Mouse (Mus musculus): Measurements from ENCODE around the gene Hdac7.

Gene Hdac7

DNA sequence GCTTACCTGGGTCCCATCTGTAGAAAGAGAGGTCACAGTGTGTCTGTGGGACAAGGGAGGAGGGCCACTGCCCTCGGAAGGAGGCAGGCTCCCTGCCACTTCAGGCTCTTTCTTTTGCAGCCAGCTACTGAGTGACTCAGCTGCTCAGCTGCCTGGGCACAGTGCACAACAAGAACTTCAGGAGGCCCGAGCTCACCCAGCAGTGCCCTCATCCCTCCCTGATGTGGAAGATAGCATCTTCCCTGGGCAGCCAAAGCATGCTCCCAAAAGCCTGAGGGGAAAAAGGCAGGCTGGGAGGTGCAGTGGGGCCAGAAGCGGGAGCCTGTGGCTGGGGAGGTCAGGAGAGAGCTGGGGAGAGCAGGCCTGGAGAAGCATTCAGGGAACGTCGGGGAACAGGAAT lies 29.6 kb downstream of the Hdac7 start:
- no peak for DNase-seq (ENCODE audit: low spot score)

DNA sequence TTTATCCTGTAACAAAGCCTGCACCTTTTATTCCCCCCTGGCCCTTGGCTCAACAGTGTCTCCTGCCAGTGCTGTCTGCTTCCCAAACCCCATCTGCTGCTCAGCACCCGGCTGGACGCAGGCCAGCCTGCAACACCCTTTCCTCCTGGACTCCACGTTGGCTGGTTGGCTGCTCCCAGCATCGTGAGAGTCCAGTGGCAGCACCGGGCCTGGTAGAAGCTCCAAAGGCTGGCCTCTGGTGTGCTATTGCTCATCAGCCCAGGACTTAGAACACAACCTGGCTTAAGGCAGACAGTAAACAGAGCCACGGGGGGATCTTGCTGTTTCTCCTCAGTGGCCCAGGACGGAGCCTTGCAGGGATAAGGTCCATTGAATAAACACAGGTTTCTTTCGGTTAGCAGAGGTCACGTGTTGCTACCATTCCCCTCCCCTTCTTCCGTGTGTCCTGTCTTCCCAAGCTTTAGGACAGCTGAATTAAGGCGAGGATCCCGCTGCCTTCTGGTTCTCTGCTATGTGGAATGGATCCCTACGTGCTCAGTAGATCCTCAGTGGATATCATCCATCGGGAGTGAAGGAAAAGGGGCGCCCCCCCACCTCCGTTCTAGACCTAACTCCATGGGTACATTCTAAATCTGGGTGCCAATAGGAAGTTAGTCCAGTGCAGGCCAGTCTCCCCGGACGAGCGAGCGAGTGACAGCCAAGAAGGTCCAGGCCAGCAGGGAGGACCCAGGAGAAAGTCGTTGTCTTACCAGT lies 30.7 kb downstream of the Hdac7 start:
- DNase-seq (ENCODE audit: low spot score), result peak; percentile 42

DNA sequence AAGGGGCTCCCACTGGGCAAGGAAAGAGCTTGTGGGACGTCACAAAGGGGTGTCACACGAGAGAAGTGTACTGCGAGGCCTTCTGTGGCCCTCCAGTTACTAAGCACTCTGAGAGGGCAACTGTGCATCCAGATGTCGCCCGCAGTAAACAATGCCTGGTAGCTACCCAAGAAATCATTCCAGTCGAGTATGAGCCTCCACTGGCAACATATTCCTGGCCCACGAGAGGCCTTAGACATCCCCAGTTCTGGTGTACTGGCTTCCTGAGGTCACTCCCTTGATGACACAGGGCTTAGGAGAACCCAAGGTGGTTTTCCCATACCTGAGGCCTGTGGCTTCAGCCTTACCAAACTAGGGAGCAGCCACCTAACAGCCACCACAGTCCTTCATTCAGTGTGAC lies 31.4 kb downstream of the Hdac7 start:
- no peak for DNase-seq (ENCODE audit: low spot score)

DNA sequence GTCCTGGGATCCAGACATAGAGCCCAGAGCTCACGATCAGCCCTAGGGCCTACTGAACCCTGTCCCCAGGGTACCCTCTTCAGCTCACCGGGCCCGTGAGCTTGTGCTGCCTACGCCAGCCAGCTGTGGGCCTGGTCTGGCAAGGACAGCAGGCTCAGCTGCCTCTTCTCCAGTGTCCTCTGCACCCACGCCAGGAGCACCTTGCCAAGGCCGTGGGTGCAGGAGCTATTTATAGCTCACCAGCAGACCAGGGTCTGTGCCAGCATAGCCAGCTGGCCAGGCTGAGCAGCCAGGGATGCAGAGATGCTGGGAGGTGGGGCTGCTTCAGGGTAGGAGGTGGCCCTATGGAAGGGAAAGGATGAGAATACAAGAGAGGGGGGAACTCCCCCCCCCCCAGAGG lies 32.2 kb downstream of the Hdac7 start:
- no peak for DNase-seq (ENCODE audit: low spot score)

DNA sequence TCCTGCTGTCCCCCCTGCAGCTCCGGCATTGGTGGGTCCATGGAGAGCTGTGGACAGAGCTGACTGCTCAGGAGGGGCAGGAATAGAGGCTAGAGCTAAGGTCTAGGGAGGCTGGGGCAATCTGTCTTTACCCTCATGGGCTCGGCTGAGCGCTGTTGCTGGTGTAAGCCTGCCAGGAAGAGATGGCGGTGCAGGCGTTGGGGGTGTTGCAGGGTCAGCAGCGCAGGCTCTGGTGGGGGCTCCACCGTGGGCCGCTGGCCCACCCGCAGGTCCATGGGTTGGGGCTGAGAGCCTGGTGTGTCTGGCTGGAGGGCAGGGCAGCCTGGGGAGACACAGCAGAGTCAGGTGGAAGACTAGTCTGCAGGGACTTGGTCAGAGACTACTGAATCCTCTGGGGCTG lies 33.0 kb downstream of the Hdac7 start:
- DNase-seq (ENCODE audit: low spot score), result no peak

DNA sequence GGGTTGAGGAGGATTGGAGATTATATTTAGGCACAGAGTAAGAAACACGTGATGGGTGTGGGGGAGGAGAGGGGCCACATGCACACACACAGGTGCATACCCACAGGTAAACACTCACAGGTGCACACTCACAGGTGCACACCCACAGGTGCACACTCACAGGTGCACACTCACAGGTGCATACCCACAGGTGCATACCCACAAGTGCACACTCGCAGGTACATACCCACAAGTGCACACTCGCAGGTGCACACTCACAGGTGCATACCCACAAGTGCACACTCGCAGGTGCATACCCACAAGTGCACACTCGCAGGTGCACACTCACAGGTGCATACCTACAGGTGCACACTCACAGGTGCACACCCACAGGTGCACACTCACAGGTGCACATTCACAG lies 33.9 kb downstream of the Hdac7 start:
- DNase-seq (ENCODE audit: low spot score), result no peak

DNA sequence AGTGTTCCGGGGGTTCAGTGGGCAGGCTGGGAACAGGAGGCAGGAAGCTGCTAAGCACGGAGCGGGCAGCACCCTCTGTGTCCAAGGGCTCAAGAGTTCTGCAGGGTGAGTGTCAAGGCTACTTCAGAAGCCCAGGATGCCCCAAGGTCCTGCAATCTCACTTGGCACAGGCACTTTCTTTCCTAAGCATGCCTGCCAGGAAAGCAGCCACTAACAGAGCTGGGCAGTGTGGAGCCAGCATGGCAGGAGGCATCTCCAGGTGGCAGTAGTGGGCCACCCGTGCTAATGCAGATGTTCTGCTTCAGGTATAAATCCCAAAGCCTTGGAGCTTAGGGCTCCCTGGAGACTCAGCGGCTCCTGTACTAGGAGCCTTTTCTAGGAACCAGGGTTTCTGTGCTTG lies 34.4 kb downstream of the Hdac7 start:
- DNase-seq (ENCODE audit: low spot score), result no peak

DNA sequence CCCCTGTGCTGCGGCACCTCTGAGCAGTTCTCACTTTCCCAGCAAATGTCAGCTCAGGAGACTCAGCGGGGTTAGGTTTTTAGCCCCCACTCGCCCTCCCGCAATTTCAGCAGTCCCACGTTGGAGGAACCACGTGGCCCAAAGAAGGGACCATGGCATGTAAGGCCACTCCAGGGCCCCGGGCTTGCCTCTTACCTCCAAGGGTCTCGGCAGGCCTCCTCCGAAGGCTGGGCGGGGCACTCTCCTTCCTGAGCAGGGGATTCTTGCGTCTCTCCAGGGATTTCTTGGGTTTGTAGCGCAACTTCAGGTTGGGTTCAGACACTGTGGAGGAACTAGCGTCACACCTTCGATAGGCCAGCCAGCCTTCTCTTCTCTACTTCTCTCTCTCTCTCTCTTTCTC lies 35.1 kb downstream of the Hdac7 start:
- DNase-seq (ENCODE audit: low spot score), result no peak

DNA sequence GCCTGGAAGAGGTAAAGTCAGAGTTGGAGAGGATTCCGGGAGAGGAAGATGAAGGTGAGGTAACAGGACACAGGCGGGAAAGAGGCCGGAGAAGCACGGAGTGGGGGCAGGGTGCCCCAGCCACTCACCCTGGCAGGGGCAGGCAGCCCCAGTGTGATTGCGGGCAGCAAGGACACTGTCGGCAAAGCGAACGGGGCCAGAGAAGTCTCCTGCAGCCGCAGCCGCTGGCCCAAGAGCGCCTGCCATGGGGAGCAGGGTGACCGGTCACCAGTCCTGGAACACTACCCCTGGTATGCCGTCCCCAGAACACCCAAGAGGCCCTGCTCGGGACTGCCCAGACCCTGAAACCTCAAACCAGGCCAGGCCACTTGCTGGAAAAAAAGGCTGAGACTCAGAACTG lies 35.8 kb downstream of the Hdac7 start:
- DNase-seq (ENCODE audit: low spot score), result no peak

DNA sequence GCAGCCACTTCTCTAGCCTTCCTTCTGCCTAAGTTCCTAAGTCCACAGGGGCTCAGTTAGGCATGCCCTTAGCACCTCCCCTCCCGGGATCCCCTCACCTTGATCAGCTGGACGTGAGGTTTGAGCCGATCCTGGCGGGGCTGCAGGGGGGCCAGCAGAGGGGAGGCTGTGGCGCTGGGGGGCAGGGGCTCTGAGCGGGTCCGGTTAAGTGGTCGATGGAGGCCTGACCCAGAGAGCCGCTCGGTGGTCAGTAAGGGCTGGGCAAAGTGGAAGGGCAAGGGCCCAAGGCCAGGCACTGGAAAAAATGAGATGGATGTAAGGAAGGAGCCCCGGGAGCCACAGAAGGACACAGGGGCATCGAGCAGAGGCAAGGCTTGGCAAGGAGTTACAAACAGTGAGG lies 36.4 kb downstream of the Hdac7 start:
- DNase-seq (ENCODE audit: low spot score), result no peak

DNA sequence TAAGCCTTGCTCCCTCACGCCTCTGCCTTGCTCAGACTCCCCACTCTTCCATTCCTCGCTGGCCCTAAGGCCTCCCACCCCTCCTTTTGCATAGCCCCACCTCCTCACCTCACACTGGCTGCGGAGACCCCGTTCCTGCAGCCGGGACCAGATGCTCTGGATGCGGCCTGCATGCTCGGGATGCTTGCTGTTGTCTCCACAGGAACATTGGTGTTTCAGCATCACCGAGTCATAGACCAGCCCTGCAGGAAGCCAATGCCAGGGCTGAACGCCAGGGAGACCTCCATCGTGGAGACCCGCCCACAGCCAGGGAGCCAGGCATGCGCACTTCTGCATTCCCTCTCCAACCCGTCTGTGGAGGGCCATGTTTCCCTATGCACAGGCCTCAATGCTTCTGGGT lies 41.7 kb downstream of the Hdac7 start:
- no peak for DNase-seq (ENCODE audit: low spot score)

DNA sequence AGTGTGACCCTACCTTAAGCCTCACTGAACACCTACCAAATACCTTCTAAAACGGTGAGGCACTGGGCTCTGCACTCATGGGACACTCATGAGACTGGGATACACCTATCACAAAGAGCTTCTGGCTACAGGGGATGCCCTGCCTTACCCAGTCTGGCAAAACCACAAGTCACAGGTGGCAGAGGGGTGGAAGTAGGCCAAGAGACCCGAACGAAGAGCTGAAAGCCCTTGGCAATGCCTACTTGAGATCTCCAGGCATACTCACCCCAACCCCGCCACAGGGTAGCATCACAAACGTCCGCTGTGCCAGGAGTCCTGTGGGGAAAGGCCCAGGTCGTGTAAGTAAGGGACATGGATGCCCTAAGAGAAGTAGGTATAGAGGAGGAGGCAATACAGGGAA lies 42.5 kb downstream of the Hdac7 start:
- DNase-seq (ENCODE audit: low spot score), result no peak

DNA sequence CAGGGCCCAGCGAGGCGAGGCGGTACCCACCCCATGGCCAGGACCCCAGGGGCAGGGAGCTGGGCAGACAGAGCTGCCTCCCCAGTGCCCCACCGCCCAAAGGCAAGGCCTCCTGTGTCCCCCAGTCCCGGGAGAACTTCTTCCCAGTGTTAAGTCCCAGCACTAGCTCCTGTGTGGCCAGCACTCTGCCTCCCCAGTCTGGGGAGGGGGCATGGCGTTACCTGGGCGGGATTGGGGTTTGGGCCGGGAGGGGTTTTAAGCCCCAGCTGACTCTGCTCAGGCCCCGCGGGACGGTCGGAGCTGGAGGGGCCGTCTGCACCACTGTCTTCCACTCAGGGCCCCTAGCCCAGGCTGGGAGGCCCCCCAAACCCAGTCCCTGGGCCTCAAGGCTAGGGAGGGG lies 43.4 kb downstream of the Hdac7 start:
- no peak for DNase-seq (ENCODE audit: low spot score)

DNA sequence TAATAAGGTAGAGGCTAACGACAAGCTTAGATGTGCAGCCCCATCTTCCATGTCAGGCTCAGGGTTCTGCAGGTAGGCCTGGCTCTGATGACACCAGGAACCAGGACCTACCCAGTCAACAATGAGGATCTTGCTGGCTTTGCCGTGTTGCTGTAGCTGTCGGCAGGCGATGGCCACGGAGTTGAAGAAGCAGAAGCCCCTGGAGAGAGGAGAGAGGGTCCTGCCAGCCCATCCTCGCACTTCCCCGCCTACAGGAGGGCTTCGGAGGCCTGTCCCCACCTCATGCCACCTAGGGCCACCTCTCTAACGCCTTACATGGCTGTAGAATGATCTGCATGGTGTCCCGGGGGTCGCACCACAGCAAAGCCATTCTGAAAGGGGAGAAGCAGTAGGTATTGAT lies 44.9 kb downstream of the Hdac7 start:
- DNase-seq (ENCODE audit: low spot score), result no peak

DNA sequence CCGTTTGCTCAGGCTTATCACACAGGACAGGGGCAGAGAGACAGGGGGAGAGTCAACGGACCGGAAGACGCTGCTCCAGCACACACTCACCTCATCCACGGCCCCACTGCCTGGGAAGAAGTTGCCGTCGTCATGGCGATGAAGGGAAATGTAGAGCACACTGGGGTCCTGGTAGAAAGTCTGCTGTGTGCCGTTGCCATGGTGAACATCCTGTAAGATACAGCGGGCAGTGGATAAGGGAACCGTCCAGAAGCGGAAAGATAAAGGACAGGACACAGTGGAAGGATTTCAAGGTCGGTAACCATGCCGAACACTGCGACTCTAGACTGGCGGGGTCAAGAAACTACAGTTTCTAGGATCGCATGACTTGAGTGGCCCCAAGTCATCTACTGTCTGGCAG lies 46.2 kb downstream of the Hdac7 start:
- DNase-seq (ENCODE audit: low spot score), result no peak

DNA sequence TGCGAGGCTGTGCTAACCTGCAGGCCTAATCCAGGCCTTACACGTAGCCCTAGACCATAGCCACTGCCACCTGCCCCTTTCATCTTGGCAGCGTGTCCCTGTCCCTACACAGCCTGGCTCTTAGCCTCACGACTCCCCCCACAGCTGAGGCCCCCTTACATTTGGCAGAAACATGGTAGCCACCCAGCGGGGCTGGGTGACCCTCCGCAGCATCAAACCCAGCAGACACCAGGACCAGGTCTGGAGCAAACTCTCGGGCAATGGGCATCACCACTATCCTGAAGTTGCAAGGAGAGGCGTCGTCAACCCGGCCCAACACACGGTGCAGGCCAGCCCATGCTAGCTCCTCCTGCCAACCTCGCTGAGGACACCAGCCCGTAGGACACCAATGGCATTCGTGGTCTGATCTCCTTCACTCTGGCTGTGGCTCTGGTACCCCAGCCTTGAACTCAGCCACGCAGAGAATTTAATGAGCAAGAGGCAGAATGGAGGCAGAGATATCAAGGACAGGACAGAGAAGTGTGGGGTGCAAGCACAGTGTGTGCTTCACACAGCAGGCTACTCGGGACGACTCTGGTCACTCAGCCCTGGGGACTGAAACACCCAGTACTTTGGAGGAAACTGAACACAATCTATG lies 47.5 kb downstream of the Hdac7 start:
- DNase-seq (ENCODE audit: low spot score), result no peak

DNA sequence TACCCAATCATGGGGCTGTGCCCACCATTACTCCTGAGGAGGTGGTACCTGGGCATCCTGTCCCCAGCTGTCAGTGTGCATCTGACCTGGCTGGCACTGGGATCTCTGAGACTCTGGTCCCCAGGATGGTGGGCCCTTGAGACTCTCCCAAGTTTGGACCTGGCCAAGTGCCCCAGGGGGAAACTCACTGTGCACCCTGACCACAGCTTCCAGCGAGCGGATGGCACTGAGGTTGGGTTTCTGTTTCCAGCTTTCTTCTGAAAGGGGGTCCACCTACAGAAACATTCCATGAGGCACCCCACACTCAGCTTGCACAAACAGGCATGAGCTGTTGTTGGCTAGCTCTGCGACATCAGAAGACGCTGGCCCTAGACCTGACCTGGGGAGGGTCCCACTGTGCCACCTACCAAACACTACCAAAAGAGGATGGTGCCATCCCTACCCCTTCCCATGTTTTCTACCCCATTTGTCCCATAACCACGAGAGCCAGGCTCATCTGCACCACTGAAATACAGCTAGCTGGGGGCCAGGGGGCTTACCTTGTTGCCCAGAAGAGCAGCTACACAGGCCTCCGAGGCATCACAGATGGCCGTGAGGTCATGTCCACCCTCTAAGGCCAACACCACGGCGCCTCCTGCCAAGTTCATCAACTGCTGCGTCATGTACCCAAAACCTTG lies 48.6 kb downstream of the Hdac7 start:
- DNase-seq (ENCODE audit: low spot score), result no peak

DNA sequence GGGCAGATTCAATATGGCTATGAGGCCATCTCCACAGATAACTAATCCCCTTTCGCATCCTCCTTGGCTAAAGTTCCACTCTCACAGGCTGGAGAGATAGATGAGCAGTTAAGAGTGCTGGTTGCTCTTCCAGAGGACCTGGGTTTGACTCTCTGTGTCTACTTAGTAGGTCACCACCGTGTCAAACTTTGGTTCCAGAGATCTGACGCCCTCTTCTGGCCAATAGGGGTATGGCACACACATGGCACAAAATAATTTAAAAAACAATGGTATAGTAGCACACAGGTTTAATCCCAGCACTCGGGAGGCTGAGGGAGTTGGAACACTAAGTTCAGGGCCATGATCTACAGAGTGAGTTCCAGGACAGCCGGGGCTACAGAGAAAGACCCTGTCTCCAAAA lies 50.0 kb downstream of the Hdac7 start:
- no peak for DNase-seq (ENCODE audit: low spot score)

DNA sequence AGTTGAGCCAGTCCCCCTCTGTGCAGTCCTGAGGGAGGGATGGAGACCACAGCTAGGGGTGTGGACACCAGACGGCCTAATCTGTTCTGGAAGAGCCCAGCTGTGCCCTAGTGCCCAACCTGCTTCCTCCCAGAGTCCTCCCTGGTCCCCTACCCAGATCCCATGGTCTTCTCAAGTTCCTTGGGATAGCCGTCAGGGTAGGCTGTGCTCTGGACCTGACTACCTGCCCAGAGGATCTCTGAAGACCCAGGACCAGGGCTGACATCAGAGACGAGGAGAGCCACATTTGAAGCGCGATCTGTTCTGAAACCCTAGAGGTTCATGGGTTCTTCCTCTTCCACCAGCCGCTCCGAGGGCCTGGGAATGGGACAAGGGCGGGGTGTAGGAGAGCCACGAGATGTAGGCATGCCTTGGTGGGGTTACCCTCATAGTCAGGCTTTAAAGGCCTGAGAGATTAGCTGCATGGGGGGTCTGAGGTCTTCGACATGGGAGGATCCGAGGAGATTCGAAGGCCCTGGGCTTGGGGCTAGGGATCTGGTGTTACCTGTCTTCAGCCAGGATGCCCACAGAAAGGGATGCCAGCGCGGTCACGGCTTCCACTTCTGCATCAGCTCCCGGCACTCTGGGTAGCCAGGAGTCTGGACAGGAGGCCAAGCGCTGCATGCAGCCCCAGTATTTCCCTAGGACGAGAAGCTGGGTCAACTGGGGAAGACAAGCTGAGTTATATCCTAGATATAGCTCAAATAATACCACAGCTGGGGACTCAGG lies 50.7 kb downstream of the Hdac7 start:
- no peak for DNase-seq (ENCODE audit: low spot score)

DNA sequence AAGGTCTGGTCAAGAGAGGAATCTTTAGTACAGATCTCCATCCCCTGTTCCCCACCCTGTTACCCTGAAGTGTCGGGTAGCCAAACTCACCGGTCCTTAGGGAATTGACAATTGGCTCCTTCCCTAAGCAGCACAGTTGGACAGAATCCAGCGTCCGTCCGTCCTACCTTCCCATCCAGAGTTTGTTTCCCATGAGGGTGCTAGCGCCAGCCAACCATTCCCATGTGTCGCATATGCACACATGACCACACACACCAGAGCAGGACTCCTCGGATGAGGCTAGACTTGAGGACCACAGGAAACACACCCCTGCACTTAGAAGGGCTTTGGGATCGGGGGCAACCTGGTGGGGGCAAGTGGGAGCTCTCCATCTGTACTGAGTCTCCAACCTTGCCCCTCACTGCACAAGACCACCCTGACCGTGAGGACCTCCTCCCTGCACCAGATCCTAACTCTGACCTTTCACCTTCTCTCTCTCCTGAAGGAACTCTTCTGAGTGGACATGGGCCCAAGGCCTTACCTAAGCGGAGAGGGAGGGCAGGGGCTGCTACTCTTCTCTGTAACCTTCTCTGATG lies 53.1 kb downstream of the Hdac7 start:
- DNase-seq (ENCODE audit: low spot score), result no peak

DNA sequence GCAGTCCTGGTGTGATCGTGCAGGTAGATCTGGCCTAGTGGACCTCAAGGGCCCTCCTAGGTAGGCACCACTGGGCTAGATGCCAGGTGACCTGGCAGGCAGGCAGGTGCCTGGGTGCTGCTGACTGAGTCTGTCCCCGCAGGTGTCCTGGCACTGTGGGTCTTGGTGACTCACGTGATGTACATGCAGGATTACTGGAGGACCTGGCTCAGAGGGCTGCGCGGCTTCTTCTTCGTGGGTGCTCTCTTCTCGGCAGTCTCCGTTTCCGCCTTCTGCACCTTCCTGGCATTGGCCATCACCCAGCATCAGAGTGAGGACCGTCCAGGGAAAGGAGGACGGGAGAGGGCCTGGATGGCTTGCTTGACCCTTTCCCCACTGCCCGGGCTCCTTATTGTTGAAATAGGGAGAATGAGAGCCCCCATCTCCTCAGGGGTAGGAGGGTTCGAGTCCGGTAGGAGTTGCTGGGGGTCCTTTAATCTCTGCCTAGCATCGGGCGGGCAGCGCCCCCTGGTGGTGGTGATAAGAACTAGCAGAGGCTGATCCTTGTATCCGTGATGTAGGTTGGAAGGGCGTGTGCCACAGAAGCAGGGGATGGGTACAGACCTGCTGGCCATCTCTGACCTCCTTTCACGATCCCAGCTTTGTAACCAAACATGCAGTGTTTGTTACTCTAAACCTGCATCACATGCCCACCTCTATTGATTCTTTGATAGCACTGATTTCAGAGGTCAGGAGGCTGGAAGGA lies 54.4 kb downstream of the Hdac7 start:
- DNase-seq (ENCODE audit: low spot score), result no peak

DNA sequence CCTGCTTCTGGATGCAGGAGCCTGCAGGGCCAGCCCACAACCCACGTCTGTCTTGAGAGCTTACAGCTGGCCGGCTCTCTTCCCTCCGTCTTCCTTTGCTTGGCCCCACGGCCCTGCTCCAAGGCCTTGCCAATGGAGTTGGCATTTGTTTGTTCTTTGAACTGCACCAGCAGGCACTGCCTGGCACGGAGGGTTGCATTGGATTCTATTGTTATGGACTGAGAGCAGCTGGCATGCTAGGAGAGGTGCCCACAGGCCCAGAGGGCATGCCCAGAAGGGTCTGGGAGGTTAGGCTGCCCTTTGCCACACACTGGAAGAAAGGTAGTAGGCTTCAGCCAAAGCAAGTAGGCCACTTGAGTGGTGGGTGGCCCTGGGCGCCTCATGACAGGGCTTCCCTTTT lies 55.5 kb downstream of the Hdac7 start:
- DNase-seq (ENCODE audit: low spot score), result no peak
